Mouse (Mus musculus) Patski (cell line): ENCODE data around the gene Catsper3. TPM values are rescaled to one million over a fixed set of nuclear protein-coding genes. Genes with fewer than 3 reads are reported as not detected.

Experiments
- ATAC-seq: fragments of 100-300 bp; one replicate; pipeline ENCODE4 v1.8.0; 2021
- CTCF ChIA-PET: fragments of 350-600 bp; sonication (Branson Sonifier 250); formaldehyde crosslinking; loops from one replicate; lab custom pipeline; 2022; ENCODE audit warnings: inconsistent platforms; lab: Charles Lee
- POLR2A ChIA-PET: fragments of 350-600 bp; sonication (Branson Sonifier 250); formaldehyde crosslinking; loops from one replicate; lab custom pipeline; 2022; ENCODE audit warnings: antibody characterized with exemption, inconsistent platforms; lab: Charles Lee
- DNase-seq: peaks from one replicate; pipeline ENCODE4 v3.0.0-alpha.2; 2011; ENCODE audit warnings: low read depth, low spot score
- H3K27me3 ChIP-seq: fragments of 371-371 bp; one replicate; pipeline ENCODE4 v1.5.1; 2021
- CTCF ChIP-seq: fragments of 100-300 bp; IDR thresholded peaks from one replicate; pipeline ENCODE4 v1.5.1; 2021
- in situ Hi-C: fragments of 300-500 bp; cut with MboI; formaldehyde crosslinking; loops from 3 replicates; pipeline ENCODE4 v1.11.1; 2018; ENCODE audit warnings: low pct_unique_long_range_greater_than_20kb, mixed read lengths
- polyA plus RNA-seq: library from polyadenylated mRNA; unstranded; gene quantifications from one replicate; pipeline ENCODE4 v1.2.3, GENCODE M21; 2021

Catsper3 gene
- polyA plus RNA-seq, 1 experiment from 2014 or later = 0.19 TPM

DNA sequence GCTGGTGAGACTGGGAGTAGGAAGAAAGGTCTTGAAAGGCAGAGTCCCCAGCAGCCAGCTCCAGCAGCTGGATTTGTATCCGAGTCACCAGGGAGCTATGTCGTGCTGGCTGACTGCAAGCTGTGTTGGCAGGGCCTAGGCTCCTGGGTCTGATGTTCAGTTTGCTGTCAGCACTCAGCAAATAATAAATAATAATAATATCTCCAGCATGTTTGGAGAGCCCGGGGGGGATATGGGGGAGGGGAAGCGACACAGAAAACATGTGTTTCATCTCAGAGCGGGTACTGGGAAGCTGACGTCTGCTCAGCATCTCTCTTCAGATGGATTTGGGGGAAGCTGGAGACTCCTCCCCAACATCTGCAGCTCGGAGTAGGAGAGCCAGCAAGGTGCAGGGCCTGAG lies 71.4 kb downstream of the Catsper3 start:
- no peak for DNase-seq
- TF ChIP-seq CTCF = no peak
- in situ Hi-C loops = no loop called here
- no peak for ATAC-seq
- ChIA-PET CTCF (no interaction called here), POLR2A (no interaction called here)
- no peaks in the 10 kb centered on the region for H3K27me3 ChIP-seq

DNA sequence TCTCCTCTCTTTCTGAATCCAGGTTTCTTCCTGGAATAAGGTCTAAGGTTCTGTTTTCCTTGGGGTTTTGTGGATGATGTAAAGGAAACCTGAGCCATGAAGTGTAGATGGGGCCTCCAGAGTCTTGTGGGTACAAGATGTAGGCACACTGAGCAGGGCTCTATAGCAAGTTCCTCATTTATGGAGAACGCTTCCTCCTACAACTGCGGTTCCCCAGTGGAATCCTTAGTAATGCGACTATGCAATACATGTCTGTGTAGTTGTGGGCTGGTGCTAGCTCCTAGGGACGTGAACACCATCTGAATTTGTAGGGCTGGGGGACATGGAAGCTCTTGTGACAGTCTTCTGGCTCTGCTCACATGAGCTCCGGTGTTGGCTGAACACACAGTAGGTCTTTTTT lies 74.1 kb downstream of the Catsper3 start:
- DNase-seq (no peak), ATAC-seq (no peak)
- in situ Hi-C loops = no loop called here
- CTCF ChIA-PET = no interaction called here
- no peaks in the 10 kb centered on the region for H3K27me3 ChIP-seq
- no peak for TF ChIP-seq CTCF
- POLR2A ChIA-PET = no interaction called here

Other genes with a start within 250 kb of the Catsper3 start
- gene Ddx41, start 247.9 kb upstream of the Catsper3 start, polyA plus RNA-seq = 73.0 TPM
- gene Fam193b, start 213.4 kb upstream of the Catsper3 start, polyA plus RNA-seq = 66.5 TPM
- 350 TPM for gene Tmed9, start 210.8 kb upstream of the Catsper3 start, polyA plus RNA-seq
- gene B4galt7, start 184.7 kb upstream of the Catsper3 start, polyA plus RNA-seq = 26.2 TPM
- 53.4 TPM for gene Caml, start 161.6 kb upstream of the Catsper3 start, polyA plus RNA-seq
- gene Ddx46, start 149.5 kb upstream of the Catsper3 start, polyA plus RNA-seq = 57.1 TPM
- 92.1 TPM for gene B230219D22Rik, start 91.4 kb upstream of the Catsper3 start, polyA plus RNA-seq
- 114 TPM for gene Txndc15, start 69.9 kb upstream of the Catsper3 start, polyA plus RNA-seq
- 40.2 TPM for gene Pcbd2, start 57.2 kb upstream of the Catsper3 start, polyA plus RNA-seq
- not detected for gene Pitx1, start 51.6 kb downstream of the Catsper3 start, polyA plus RNA-seq